Mouse (Mus musculus): Measurements from ENCODE around the gene Gm35549. TPM values are rescaled to one million over a fixed set of nuclear protein-coding genes. Genes with fewer than 3 reads are reported as not detected.

Gene Gm35549
- polyA plus RNA-seq, 1 experiment from 2014 or later, result 0.62 TPM

DNA sequence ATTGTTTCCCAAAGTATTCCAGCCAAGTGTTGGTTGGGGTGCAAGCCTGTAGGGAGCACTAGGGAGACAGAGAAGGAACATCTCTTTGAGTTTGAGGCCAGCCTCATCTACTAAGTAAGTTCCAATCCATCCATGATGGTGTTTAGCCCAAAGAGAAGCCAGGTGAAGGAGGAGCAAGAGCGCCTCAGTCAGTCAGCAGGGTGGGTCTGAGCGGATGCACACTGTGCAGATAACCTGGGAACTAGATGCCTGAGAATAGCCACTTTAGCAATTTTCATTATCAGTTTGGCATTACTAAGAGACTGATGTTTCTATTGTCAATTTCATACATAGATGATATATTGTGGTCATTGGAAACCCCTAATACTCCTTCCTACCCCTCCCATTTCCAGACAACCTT lies 29.1 kb downstream of the Gm35549 start:
- no peaks in the 10 kb centered on the region for H3K36me3 ChIP-seq (ENCODE audit: control insufficient read depth, insufficient read depth, low read length)
- no peaks in the 10 kb centered on the region for H3K9me3 ChIP-seq (ENCODE audit: control insufficient read depth, low read length)
- no peak for DNase-seq (ENCODE audit: low spot score)
- H3K27me3 ChIP-seq (ENCODE audit: control insufficient read depth, insufficient read depth, low read length), result no peaks in the 10 kb centered on the region
- no peak overlapping the region for H3K4me3 ChIP-seq (ENCODE audit: low read depth, low read length)
- no peak overlapping the region for H3K4me2 ChIP-seq (replicated peaks; ENCODE audit: low read depth, low read length)
- no peak overlapping the region for H3K27ac ChIP-seq (ENCODE audit: low read depth, low read length)
- WGBS, result 95% methylated on average over 2 of the region's 2 CpGs
- no peak overlapping the region for H3K9ac ChIP-seq (ENCODE audit: low read depth, low read length)
- ATAC-seq (ENCODE audit: low FRiP score), result no peak
- H3K4me1 ChIP-seq (replicated peaks; ENCODE audit: control insufficient read depth, insufficient read depth, low read length), result no peaks in the 10 kb centered on the region

DNA sequence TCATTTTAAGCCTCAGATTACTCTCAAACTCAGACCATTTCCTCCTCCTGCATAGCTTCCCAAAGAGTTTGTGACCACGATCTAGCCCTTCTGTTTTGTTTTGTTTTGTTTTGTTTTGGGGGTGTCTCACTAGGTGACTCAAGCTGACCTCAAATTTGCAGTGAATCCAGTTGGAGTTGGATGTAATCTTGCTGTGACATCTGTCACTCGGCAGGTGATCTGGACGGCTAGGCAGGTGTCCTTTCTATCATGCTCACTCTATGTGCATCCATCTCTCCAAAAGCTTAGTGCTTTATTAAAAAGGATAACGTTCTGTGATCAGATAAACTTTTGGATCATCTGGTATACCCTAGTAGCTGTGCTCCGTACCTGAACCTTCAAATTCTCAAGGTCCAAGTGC lies 31.4 kb downstream of the Gm35549 start:
- no peak for ATAC-seq (ENCODE audit: low FRiP score)
- WGBS, result 90% methylated on average over 5 of the region's 5 CpGs

DNA sequence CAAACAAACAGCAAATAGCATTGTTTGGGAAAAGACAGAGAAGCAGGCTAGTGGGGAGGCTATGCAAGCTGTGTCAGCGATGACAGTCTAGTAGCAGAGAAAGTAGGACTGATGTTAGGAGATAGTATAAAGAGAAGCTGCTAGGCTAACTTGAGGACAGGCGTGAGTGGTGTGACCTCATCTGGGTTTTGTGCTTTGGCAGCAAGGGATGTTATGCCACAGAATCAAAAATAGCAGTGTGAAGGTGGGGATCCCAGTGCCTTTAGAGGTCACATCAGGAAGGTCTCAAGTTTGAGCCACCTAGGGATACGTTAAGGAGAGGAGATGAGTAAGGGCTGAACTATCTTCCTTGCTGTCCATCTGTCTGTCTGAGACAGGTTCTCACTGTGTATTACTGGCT lies 33.6 kb downstream of the Gm35549 start:
- DNase-seq (ENCODE audit: low spot score), result no peak
- Histone ChIP-seq H3K4me3 (ENCODE audit: low read depth, low read length) (no peak overlapping the region), H3K36me3 (ENCODE audit: control insufficient read depth, insufficient read depth, low read length) (no peaks in the 10 kb centered on the region), H3K9me3 (ENCODE audit: control insufficient read depth, low read length) (no peaks in the 10 kb centered on the region), H3K27ac (ENCODE audit: low read depth, low read length) (no peak overlapping the region), H3K4me2 (replicated peaks; ENCODE audit: low read depth, low read length) (no peak overlapping the region), H3K4me1 (replicated peaks; ENCODE audit: control insufficient read depth, insufficient read depth, low read length) (no peaks in the 10 kb centered on the region), H3K27me3 (ENCODE audit: control insufficient read depth, insufficient read depth, low read length) (no peaks in the 10 kb centered on the region), H3K9ac (ENCODE audit: low read depth, low read length) (no peak overlapping the region)
- no peak for ATAC-seq (ENCODE audit: low FRiP score)
- WGBS, result 90% methylated on average over 3 of the region's 3 CpGs

More for the DNA sequence above, 31.4 kb downstream of the Gm35549 start:
- no peaks in the 10 kb centered on the region for H3K9me3 ChIP-seq (ENCODE audit: control insufficient read depth, low read length)
- H3K9ac ChIP-seq (ENCODE audit: low read depth, low read length), result no peak overlapping the region
- DNase-seq (ENCODE audit: low spot score), result no peak
- H3K4me2 ChIP-seq (replicated peaks; ENCODE audit: low read depth, low read length), result no peak overlapping the region
- no peaks in the 10 kb centered on the region for H3K4me1 ChIP-seq (replicated peaks; ENCODE audit: control insufficient read depth, insufficient read depth, low read length)
- H3K27me3 ChIP-seq (ENCODE audit: control insufficient read depth, insufficient read depth, low read length), result no peaks in the 10 kb centered on the region
- H3K4me3 ChIP-seq (ENCODE audit: low read depth, low read length), result no peak overlapping the region
- no peaks in the 10 kb centered on the region for H3K36me3 ChIP-seq (ENCODE audit: control insufficient read depth, insufficient read depth, low read length)
- no peak overlapping the region for H3K27ac ChIP-seq (ENCODE audit: low read depth, low read length)

DNA sequence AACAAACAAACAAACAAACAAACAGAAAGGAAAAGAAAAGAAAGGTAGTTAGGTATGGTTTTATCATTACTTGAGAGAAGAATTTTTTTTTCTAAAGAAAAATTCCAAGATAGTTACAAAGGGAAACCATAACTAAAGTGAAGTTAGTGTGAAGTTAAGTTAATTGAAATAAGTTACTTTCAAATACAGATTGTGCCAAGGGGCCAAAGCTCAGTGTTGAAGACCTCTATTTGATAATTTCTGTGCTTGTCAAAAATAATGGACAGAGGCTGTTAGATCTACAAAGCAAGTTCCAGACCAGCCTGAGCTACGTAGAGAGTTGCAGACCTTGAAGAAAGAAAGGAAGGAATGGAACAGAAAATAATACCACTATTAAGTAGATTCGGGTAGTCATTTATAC lies 36.6 kb downstream of the Gm35549 start:
- Histone ChIP-seq H3K4me2 (replicated peaks; ENCODE audit: low read depth, low read length) (no peak overlapping the region), H3K27me3 (ENCODE audit: control insufficient read depth, insufficient read depth, low read length) (no peaks in the 10 kb centered on the region), H3K4me3 (ENCODE audit: low read depth, low read length) (no peak overlapping the region), H3K36me3 (ENCODE audit: control insufficient read depth, insufficient read depth, low read length) (no peaks in the 10 kb centered on the region), H3K27ac (ENCODE audit: low read depth, low read length) (no peak overlapping the region), H3K4me1 (replicated peaks; ENCODE audit: control insufficient read depth, insufficient read depth, low read length) (no peaks in the 10 kb centered on the region), H3K9me3 (ENCODE audit: control insufficient read depth, low read length) (no peaks in the 10 kb centered on the region), H3K9ac (ENCODE audit: low read depth, low read length) (no peak overlapping the region)
- 88% methylated on average over 2 of the region's 2 CpGs for WGBS
- DNase-seq (ENCODE audit: low spot score), result no peak
- no peak for ATAC-seq (ENCODE audit: low FRiP score)

DNA sequence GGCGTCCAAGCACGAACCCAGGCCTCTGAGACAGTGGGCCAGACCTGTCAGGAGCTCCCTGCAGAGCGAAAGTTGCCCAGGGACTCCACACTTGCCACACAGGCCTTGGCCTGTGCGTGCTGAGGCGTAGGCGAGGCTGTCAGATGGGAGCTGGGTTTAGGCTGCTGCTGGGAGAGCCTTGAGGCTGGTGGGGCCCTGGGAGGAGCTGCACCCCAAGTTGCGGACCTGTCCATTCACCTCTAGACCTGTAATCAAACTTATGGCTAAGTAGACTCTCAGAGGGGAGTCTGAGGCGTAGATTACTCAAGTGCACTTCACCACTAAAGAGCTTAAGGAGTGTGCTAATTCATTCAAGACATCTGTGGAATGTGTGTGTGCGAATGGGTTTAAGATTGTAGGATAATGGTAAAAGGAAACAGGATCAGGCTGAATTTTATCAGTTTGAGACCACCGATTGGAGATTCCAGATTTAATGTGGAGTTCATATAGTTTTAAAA lies 37.9 kb downstream of the Gm35549 start:
- Histone ChIP-seq H3K9me3 (ENCODE audit: control insufficient read depth, low read length) (no peaks in the 10 kb centered on the region), H3K4me1 (replicated peaks; ENCODE audit: control insufficient read depth, insufficient read depth, low read length) (no peaks in the 10 kb centered on the region), H3K27me3 (ENCODE audit: control insufficient read depth, insufficient read depth, low read length) (no peaks in the 10 kb centered on the region), H3K4me3 (ENCODE audit: low read depth, low read length) (peak overlapping the region; percentile 43), H3K36me3 (ENCODE audit: control insufficient read depth, insufficient read depth, low read length) (no peaks in the 10 kb centered on the region), H3K4me2 (replicated peaks; ENCODE audit: low read depth, low read length) (peak overlapping the region; percentile 82), H3K9ac (ENCODE audit: low read depth, low read length) (peak overlapping the region; percentile 71), H3K27ac (ENCODE audit: low read depth, low read length) (peak overlapping the region; percentile 68; the same call in 1 of the 2 replicates)
- DNase-seq (ENCODE audit: low spot score) (no peak), ATAC-seq (ENCODE audit: low FRiP score) (no peak)
- WGBS, result 18% methylated on average over 10 of the region's 10 CpGs

DNA sequence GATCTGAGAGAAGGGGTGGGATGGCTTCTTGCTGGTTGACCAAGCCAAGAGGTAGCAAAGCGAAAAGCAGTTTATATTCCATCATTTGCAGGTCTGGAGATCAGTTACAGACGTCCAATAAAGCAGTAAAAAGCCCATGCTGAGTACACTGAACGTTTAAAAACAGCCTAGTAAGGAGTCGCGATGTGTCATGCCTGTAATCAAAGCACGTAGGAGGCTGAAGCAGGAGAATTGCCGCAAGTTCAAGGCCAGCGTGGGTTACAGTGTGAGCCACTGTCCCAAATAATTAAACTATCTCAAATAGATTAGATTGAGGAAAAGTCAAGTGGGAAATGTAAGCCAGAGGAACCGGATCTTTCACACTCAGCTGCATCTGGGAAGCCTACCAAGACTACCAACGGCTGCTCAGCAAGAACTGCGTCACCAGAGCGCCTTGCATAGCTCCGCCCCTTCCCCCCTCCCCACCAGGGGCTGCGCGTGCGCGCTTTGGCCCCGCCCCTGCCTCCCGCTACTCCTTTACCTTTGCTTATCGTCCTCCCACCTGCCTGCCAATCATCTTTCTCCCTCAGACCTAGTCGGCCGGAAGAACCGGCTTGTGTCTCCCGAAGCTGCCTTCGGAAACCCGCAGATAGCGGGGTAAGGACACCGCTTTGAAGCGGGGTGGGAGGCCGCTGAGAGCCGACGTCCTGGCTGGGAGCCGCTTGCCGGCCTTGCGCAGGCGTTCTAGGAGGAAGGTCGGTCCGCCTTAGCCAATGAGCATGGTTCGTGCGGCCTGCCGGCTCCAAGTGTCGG lies 38.6 kb downstream of the Gm35549 start, which contains the start of gene Tcaim:
Gene Tcaim, plus strand, starts transcription at position 487 of the 792 bp plus-strand sequence.
- peak within 1 kb of the TSS; percentile 71 for H3K9ac ChIP-seq (ENCODE audit: low read depth, low read length)
- peak; percentile 99 for ATAC-seq (ENCODE audit: low FRiP score)

DNA sequence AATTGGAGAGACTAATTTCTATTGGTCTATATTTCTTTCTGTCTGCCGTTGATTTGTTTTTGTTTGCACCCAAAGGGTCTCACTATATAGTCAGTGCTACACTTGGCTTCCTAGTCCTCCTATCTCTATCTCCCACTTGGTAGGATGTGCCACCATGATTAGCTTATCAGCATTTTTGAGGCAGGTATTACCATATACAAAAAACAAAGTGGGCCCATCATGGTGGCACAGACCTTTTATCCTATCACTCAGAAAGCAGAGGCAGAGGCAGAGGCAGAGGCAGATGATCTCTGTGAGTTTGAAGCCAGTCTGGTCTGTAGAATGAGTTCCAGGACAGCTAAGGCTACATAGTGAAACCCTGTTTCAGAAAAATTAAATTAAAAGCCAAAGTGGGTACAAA lies 57.3 kb downstream of the Gm35549 start:
- no peaks in the 10 kb centered on the region for H3K4me1 ChIP-seq (replicated peaks; ENCODE audit: control insufficient read depth, insufficient read depth, low read length)
- no peak overlapping the region for H3K9ac ChIP-seq (ENCODE audit: low read depth, low read length)
- no peaks in the 10 kb centered on the region for H3K36me3 ChIP-seq (ENCODE audit: control insufficient read depth, insufficient read depth, low read length)
- no peak overlapping the region for H3K27ac ChIP-seq (ENCODE audit: low read depth, low read length)
- ATAC-seq (ENCODE audit: low FRiP score) (no peak), DNase-seq (ENCODE audit: low spot score) (no peak)
- H3K4me3 ChIP-seq (ENCODE audit: low read depth, low read length), result no peak overlapping the region
- H3K9me3 ChIP-seq (ENCODE audit: control insufficient read depth, low read length), result no peaks in the 10 kb centered on the region
- H3K27me3 ChIP-seq (ENCODE audit: control insufficient read depth, insufficient read depth, low read length), result no peaks in the 10 kb centered on the region
- WGBS, result 93% methylated on average over 1 of the region's 1 CpGs
- no peak overlapping the region for H3K4me2 ChIP-seq (replicated peaks; ENCODE audit: low read depth, low read length)

More for the DNA sequence above, 38.6 kb downstream of the Gm35549 start, which contains the start of gene Tcaim:
- WGBS, result 9% methylated on average over 42 of the region's 42 CpGs
- no peaks in the 10 kb centered on the region for H3K27me3 ChIP-seq (ENCODE audit: control insufficient read depth, insufficient read depth, low read length)
- H3K4me2 ChIP-seq (replicated peaks; ENCODE audit: low read depth, low read length), result peak within 1 kb of the TSS; percentile 82
- no peaks in the 10 kb centered on the region for H3K9me3 ChIP-seq (ENCODE audit: control insufficient read depth, low read length)
- H3K27ac ChIP-seq (ENCODE audit: low read depth, low read length), result peak within 1 kb of the TSS; percentile 68; the same call in 1 of the 2 replicates
- H3K4me3 ChIP-seq (ENCODE audit: low read depth, low read length), result peak within 1 kb of the TSS; percentile 43
- H3K36me3 ChIP-seq (ENCODE audit: control insufficient read depth, insufficient read depth, low read length), result no peaks in the 10 kb centered on the region
- DNase-seq (ENCODE audit: low spot score), result peak; percentile 92
- no peaks in the 10 kb centered on the region for H3K4me1 ChIP-seq (replicated peaks; ENCODE audit: control insufficient read depth, insufficient read depth, low read length)

DNA sequence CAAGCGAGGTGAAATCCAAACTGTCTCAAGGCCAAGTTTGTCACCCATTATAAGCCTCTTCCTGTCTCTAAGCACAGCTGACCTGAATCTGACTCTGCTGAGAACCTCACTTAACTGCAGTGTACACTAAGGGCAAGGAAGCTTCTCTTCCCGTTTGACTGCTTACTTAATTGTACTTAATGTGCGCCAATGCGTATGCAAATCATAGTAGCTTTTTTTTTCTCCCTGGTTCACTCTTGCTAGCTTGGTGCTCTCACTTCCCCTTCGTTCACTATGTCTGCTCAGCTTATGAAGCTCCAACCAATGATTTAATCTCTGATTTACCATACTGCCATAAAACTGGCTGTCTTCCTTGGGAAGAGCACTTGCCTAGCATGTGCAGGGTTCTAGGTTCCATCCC lies 58.6 kb downstream of the Gm35549 start:
- ATAC-seq (ENCODE audit: low FRiP score), result no peak
- Histone ChIP-seq H3K27me3 (ENCODE audit: control insufficient read depth, insufficient read depth, low read length) (no peaks in the 10 kb centered on the region), H3K27ac (ENCODE audit: low read depth, low read length) (no peak overlapping the region), H3K4me2 (replicated peaks; ENCODE audit: low read depth, low read length) (no peak overlapping the region), H3K4me3 (ENCODE audit: low read depth, low read length) (no peak overlapping the region), H3K36me3 (ENCODE audit: control insufficient read depth, insufficient read depth, low read length) (no peaks in the 10 kb centered on the region), H3K9ac (ENCODE audit: low read depth, low read length) (no peak overlapping the region), H3K9me3 (ENCODE audit: control insufficient read depth, low read length) (no peaks in the 10 kb centered on the region), H3K4me1 (replicated peaks; ENCODE audit: control insufficient read depth, insufficient read depth, low read length) (no peaks in the 10 kb centered on the region)
- no peak for DNase-seq (ENCODE audit: low spot score)
- 85% methylated on average over 5 of the region's 5 CpGs for WGBS

Measured in hindbrain, embryonic 11.5 days (tissue).